Mouse (Mus musculus) fibroblast of lung, adult 2 months (primary cell): ENCODE measurements around the gene Ltbp4.

Experiments
- DNase-seq: peaks from one replicate; pipeline ENCODE4 v3.0.0-alpha.2; 2011; ENCODE audit warnings: low read depth

The Ltbp4 gene

DNA sequence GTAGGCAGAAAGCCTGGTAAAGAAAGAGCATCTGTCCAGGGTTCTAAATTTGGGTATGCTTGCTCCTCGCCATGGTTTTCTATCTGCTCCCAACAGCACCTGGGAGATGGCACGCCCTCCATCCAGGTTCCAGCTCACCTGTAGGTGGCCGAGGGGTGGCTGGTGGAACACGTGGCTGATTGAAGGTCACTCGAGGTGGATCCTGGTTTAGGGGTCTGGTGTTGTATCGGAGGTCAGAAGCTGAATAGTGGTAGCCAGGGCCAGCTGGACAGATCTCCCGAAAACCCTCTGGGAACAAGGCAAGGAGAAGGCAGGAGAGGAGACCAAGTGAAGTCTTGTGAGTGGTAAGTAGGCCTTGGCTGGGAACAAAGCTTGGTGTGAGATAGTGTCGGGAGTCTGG is 10.0 kb downstream of the Ltbp4 start:
- no peak for DNase-seq

DNA sequence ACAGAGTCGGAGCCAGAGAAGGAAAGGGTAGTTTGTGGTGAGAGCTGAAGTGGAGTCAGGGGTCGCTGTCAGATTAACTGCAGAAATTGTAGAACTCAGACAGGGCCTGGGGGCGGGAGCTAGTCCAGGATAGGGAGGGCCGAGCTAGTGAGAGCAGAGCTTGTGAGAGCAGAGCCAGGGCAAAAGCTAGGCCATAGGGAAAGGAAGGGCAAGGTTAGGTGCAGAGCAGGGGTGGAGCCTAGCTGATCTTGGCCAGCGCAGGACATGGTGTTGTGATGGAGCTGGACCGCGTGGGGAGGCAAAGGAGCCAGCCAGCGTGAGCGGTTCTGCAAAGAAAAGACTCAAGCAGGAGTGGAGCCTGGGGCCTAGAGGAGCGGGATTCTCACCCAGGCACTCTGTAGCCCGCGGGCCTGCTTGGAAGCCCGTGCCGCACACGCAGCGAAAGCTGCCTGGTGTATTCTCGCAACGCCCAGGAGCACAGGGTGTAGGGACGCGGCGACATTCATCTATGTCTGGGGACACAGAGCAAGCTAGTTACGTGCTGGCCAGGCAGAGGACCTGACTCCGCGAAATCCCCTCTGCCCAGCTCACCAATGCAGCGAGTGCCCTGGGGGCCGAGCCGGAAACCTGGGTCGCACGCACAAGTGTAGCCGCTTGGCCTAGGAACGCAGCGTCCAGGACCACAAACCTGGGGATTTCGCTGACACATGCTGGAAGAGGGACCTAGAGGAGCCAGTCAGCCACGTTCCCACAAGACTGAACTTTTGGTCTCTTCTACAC is 11.2 kb downstream of the Ltbp4 start:
- no peak for DNase-seq

GRCm38 (mm10) chr7:27325697-27326096 is 11.8 kb downstream of the Ltbp4 start:
- DNase-seq: no peak

- no peak for DNase-seq
Measured at GRCm38 (mm10) chr7:27324928-27325327, 12.6 kb downstream of the Ltbp4 start.

DNA sequence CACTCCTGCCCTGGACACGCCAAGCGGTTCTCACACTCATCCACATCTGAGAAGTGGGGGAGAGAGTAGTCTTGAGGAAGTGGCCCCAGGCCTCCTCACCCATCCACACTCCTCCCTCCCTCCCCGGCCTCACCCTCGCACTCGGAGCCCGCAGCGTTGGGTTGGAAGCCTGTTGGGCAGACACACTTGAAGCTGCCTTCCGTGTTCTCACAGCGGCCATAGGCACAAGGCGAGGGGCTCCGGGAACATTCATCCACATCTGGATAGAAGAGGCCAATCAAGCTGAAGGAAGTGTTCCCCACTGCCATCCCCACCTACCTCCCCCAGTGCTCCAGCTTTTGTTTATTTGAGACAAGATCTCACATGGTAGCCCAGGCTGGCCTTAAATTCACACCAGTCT is 13.3 kb downstream of the Ltbp4 start:
- DNase-seq: no peak

GRCm38 (mm10) chr7:27323001-27323400 is 14.5 kb downstream of the Ltbp4 start:
- no peak for DNase-seq

GRCm38 (mm10) chr7:27322291-27322690 is 15.2 kb downstream of the Ltbp4 start:
- no peak for DNase-seq

- DNase-seq: no peak
Measured at GRCm38 (mm10) chr7:27319411-27319810, 18.1 kb downstream of the Ltbp4 start.

DNA sequence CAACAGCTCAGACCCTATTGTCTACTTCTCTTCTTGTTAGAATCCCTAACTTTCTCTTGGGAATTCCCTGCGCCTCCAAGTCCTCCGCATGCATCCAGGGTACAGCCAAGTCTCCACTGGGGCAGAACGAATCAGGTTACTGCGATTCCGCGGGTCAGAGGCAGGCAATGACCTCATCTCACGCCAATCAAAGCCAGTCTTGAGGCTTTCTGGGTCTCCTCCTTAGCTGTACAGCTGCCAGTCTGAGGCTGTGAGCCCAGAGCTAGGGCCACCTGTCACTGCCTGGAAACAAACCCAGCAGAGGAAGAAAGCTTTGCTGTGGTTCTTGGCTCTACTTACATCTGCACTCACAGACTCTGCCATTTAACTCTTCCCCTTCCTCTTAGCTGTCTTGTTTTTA is 21.5 kb downstream of the Ltbp4 start:
- DNase-seq: no peak

- no peak for DNase-seq
Measured at GRCm38 (mm10) chr7:27314393-27314792, 23.1 kb downstream of the Ltbp4 start.

GRCm38 (mm10) chr7:27311651-27312284 is 25.7 kb downstream of the Ltbp4 start:
- DNase-seq: no peak

- no peak for DNase-seq
Measured at GRCm38 (mm10) chr7:27310996-27311535, 26.4 kb downstream of the Ltbp4 start.

- no peak for DNase-seq
Measured at GRCm38 (mm10) chr7:27310306-27310705, 27.2 kb downstream of the Ltbp4 start.

- no peak for DNase-seq
Measured at GRCm38 (mm10) chr7:27309832-27310231, 27.7 kb downstream of the Ltbp4 start.

GRCm38 (mm10) chr7:27308821-27309549 is 28.5 kb downstream of the Ltbp4 start:
- DNase-seq: no peak

DNA sequence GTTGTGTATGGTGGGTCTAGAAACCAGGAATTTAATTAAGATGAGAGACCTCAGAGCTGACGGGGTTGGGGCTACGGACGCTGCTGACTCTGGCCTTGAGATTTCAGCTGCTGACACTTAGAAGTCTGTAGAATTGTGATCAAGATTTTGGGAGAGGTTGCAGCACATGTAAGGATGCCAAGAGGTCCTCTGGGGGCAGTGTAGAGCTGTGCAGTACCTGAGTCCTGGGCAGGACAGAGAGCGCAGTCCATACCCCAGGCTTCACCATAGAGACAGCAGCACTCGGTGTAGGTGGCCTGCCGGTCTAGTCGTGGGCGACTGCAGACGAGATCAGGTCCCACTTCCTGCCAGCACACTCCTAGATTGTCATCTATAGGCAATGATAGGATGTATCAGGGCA is 29.9 kb downstream of the Ltbp4 start:
- DNase-seq: no peak

DNA sequence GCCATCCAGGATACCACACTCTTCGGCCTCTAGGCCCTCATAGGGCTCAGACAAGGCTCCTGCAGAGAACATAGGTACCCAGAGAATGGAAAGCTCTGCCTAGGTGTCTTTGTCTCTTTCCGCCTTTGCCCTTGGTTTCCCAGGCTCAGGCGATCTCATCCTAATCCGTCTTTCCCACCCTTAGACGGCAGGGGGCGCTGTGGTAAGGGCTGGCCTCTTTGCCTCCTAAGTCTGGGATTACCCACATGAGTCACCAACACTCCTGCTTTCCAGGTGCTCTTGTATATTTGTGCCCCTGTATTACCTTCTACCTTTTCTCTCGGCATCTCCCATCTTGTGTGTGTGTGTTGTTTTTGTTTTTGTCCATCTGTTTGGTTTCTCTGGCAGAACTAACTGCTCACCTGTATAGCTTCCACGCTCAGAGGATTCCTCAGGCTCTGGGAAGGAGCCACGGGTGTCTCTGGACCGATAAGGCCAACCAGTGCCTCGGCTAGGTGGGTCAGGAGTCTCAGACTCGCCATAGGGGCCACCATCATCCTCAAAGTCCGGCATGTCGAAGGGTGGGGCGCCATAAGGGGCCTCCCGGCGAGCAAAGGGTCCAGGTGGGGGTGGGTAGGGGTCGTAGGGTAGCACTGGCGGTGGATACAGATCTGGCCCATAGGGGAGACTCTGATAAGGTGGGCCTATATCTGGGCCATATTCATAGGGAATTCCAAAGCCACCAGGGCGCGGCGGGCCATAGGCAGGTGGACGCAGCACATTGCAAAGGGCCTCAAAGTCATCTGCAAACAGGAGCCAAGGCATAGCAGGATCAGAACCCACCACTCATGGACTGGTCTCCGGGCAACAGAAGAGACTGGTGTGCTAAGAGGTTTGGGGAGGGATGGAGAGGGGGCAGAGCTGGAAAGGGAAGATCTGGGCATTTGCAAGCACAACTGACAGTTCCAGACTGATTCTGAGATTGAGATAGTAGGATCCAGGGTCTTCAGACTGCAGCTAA is 31.0 kb downstream of the Ltbp4 start:
- no peak for DNase-seq

- DNase-seq: no peak
Measured at GRCm38 (mm10) chr7:27305091-27305730, 32.3 kb downstream of the Ltbp4 start.

GRCm38 (mm10) chr7:27302172-27302571 is 35.3 kb downstream of the Ltbp4 start:
- DNase-seq: peak; percentile 37

- DNase-seq: no peak
Measured at GRCm38 (mm10) chr7:27300801-27301200, 36.7 kb downstream of the Ltbp4 start.

- DNase-seq: no peak
Measured at GRCm38 (mm10) chr7:27300351-27300750, 37.1 kb downstream of the Ltbp4 start.
